Mouse (Mus musculus) liver, embryonic 11.5 days (tissue): Measurements from ENCODE around the gene Pla2g4b. TPM values are rescaled to one million over a fixed set of nuclear protein-coding genes. Genes with fewer than 3 reads are reported as not detected.
A peak's percentile ranks its signal among the peaks of the same experiment; 100 is the strongest.

Experiments used
- ATAC-seq: fragments of 200-750 bp; cut with Nextera tagmentation; replicated peaks from 2 replicates; pipeline ENCODE4 v1.8.0; 2017; ENCODE audit warnings: moderate number of reproducible peaks, mild to moderate bottlenecking, moderate TSS enrichment, moderate library complexity; ENCODE audit not compliant: low FRiP score
- DNase-seq: peaks from one replicate; pipeline ENCODE4 v3.0.0-alpha.2; 2017; ENCODE audit warnings: low spot score
- H3K27ac ChIP-seq: fragments of 300-500 bp; sonication (generic); 2 replicates; pipeline ENCODE4 v1.5.1; 2014; ENCODE audit warnings: mild to moderate bottlenecking, low read depth, low read length, control low read depth
- H3K27me3 ChIP-seq: fragments of 300-500 bp; sonication (generic); replicated peaks from 2 replicates; pipeline ENCODE4 v1.6.1; 2014; ENCODE audit warnings: low read length, mixed read lengths; ENCODE audit not compliant: control insufficient read depth, insufficient read depth
- H3K36me3 ChIP-seq: fragments of 300-500 bp; sonication (generic); 2 replicates; pipeline ENCODE4 v1.6.1; 2014; ENCODE audit warnings: mild to moderate bottlenecking, low read length, moderate library complexity, mixed read lengths; ENCODE audit not compliant: control insufficient read depth, insufficient read depth
- H3K4me1 ChIP-seq: fragments of 300-500 bp; sonication (generic); replicated peaks from 2 replicates; pipeline ENCODE4 v1.6.1; 2014; ENCODE audit warnings: low read length, mixed read lengths; ENCODE audit not compliant: control insufficient read depth, insufficient read depth
- H3K4me2 ChIP-seq: fragments of 300-500 bp; sonication (generic); 2 replicates; pipeline ENCODE4 v1.6.1; 2014; ENCODE audit warnings: mild to moderate bottlenecking, control low read depth, moderate library complexity
- H3K4me3 ChIP-seq: fragments of 300-500 bp; sonication (generic); 2 replicates; pipeline ENCODE4 v1.5.1; 2014; ENCODE audit warnings: low read depth, low read length, control low read depth
- H3K9ac ChIP-seq: fragments of 300-500 bp; sonication (generic); 2 replicates; pipeline ENCODE4 v1.6.1; 2014; ENCODE audit warnings: low read depth, low read length, control low read depth
- H3K9me3 ChIP-seq: fragments of 300-500 bp; sonication (generic); 2 replicates; pipeline ENCODE4 v1.6.1; 2016; ENCODE audit warnings: low read length, inconsistent platforms, mixed read lengths; ENCODE audit not compliant: control insufficient read depth
- WGBS: fragments of 180-500 bp; shearing (Covaris S2); extraction: QIAGEN DNeasy Blood & Tissue Kit; methylation state at CpG from one replicate; pipeline ENCODE4 v1.1.7; 2014; 5-methylcytosine and 5-hydroxymethylcytosine counted together
- polyA plus RNA-seq: library from polyadenylated mRNA; unstranded; fragments of >200 nt; fragmentation: Nextera tagmentation; extraction: Ambion mirVana; gene quantifications from 2 replicates; pipeline ENCODE4 v1.2.1, GENCODE M21; 2014

Gene Pla2g4b
- polyA plus RNA-seq, 1 experiment from 2014 or later, result 2.3 TPM

GRCm38 (mm10) chr2:120062248-120062647 lies 29.0 kb downstream of the Pla2g4b start:
- Histone ChIP-seq H3K9ac (no peak overlapping the region), H3K36me3 (no peaks in the 10 kb centered on the region), H3K4me2 (no peak overlapping the region), H3K4me3 (no peak overlapping the region), H3K4me1 (no peaks in the 10 kb centered on the region), H3K27me3 (0 out of 2 replicates have a peak, but pooled peaks cover 2% of the 10 kb centered on the region), H3K27ac (no peak overlapping the region), H3K9me3 (no peaks in the 10 kb centered on the region)
- DNase-seq (no peak), ATAC-seq (no peak)
- WGBS, result 83% methylated on average over 8 of the region's 8 CpGs

DNA sequence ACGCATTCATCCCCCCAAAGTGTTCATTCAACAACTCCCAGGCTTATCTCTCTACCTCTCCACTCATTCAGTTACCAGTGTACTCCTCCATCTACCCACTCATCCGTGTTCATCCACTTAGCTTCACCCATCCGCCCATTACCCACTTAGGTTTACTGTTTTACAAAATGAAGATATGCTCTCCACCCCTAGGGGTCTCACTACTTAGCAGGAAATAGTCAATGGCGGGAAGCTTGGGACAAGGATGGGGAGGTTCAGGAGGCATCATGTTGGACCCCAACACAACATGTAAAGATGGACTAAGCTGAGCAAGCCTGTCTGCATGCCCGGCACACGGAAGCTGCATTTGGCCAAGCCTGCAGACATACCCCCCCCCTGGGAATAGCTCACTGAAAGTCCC lies 31.4 kb downstream of the Pla2g4b start:
- ATAC-seq, result no peak
- DNase-seq, result no peak
- Histone ChIP-seq H3K4me1 (no peaks in the 10 kb centered on the region), H3K4me2 (no peak overlapping the region), H3K27me3 (0 out of 2 replicates have a peak, but pooled peaks cover 2% of the 10 kb centered on the region), H3K27ac (no peak overlapping the region), H3K4me3 (no peak overlapping the region), H3K9me3 (no peaks in the 10 kb centered on the region), H3K36me3 (no peaks in the 10 kb centered on the region), H3K9ac (no peak overlapping the region)
- 76% methylated on average over 6 of the region's 6 CpGs for WGBS

- Histone ChIP-seq H3K36me3 (no peaks in the 10 kb centered on the region), H3K4me1 (no peaks in the 10 kb centered on the region), H3K9me3 (no peaks in the 10 kb centered on the region), H3K4me2 (no peak overlapping the region), H3K4me3 (no peak overlapping the region), H3K27me3 (0 out of 2 replicates have a peak, but pooled peaks cover 2% of the 10 kb centered on the region), H3K27ac (no peak overlapping the region), H3K9ac (no peak overlapping the region)
- 84% methylated on average over 10 of the region's 10 CpGs for WGBS
- no peak for DNase-seq
- no peak for ATAC-seq
Observed at GRCm38 (mm10) chr2:120065243-120065642, 32.0 kb downstream of the Pla2g4b start.

DNA sequence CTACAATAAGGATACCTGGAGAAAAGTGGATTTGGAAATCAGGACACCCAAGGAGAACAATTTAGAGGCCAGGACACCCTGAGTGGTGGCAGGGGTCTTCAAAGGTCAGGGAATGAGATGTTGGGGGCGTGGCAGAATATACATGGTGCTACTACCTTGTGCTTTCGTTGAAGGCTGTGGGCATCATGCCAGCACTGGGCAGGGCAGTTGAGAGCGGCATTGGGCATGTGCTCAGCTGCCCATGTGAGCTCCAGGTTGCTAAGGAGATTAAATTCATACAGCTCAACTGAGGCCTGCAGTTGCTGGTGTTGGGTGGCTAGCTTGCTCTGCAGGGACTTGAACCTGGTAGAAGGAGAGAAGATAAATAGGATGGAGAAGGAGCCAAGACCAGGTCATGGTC lies 33.0 kb downstream of the Pla2g4b start:
- Histone ChIP-seq H3K4me1 (no peaks in the 10 kb centered on the region), H3K27ac (no peak overlapping the region), H3K36me3 (no peaks in the 10 kb centered on the region), H3K27me3 (0 out of 2 replicates have a peak, but pooled peaks cover 2% of the 10 kb centered on the region), H3K9ac (no peak overlapping the region), H3K4me3 (no peak overlapping the region), H3K9me3 (no peaks in the 10 kb centered on the region), H3K4me2 (no peak overlapping the region)
- ATAC-seq, result no peak
- DNase-seq, result no peak
- WGBS, result 80% methylated on average over 3 of the region's 3 CpGs

DNA sequence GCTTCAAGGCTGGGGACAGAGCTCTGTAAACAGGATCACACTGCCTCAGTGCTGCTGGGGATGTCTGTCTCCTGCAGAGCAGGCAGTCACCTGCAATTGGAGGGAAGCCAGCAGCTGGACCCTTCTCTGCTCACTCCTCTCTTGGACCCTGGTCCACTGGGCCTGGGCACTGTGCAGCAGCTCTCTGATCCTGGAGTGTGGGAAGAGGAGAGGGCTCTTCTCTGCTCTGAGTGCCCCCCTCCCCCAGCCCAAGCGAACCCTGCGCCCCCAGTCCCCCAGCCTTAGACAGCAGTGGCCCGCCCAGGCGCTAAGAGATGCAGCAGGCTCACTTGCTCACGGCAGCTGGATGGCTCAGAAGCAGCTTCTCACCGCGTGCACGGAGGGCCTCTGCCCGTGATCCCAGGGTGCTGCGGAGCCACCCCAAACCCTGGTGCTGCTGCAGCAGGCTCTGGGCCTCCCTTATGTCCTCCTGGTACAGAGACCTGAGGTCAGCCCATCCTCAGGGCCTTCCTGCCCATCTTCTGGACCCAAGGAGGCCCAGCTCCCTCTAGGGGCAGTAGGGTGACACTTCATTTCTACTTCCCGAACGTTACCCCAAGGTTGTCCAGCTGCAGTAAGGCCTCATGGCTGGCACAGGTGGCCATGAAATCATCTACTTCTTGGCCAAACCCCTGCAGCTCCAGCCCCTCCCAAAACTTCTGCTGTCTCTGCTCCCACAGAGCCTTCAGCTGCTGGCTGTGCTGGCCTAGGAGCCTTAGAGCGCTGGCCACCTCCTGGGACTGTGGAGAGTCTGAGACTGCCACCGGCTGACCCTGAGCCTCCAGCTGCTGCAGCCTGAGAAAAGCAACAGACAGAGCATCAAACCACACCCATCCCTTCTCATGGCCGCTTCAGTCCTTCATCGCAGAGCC lies 35.6 kb downstream of the Pla2g4b start:
- ATAC-seq, result no peak
- no peaks in the 10 kb centered on the region for H3K4me1 ChIP-seq
- no peak overlapping the region for H3K9ac ChIP-seq
- no peak for DNase-seq
- H3K4me2 ChIP-seq, result no peak overlapping the region
- H3K27ac ChIP-seq, result no peak overlapping the region
- no peaks in the 10 kb centered on the region for H3K9me3 ChIP-seq
- no peak overlapping the region for H3K4me3 ChIP-seq
- H3K36me3 ChIP-seq, result no peaks in the 10 kb centered on the region
- 42% methylated on average over 16 of the region's 16 CpGs for WGBS
- H3K27me3 ChIP-seq, result 0 out of 2 replicates have a peak, but pooled peaks cover 2% of the 10 kb centered on the region

DNA sequence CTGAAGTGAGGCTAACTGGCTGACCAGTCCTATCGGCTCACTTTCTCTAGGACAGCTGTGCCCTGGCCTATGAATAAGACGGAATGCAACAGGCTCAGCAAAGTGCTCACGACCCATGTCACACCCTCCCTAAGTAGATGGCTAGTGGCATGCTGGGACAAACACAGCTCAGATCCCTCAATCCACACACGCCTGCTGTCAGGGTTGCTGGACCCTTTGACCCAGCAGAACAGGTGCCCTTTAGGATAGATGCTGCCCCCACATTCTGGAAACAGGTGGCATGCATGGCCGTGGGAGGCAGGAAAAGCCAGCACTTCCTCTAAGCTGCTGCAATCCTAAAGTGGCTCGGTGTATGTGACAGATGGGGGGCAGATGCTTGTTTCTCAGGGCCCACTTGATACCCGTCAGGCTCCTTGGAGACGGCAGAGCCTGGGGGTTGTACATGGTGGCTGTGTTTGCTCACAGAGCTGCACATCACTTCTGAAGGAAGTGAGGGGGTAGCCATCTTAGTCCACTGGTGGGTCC lies 36.3 kb downstream of the Pla2g4b start:
- Histone ChIP-seq H3K9ac (no peak overlapping the region), H3K27ac (no peak overlapping the region), H3K27me3 (peaks cover 2% of the 10 kb centered on the region; the same call in 1 of the 2 replicates), H3K36me3 (no peaks in the 10 kb centered on the region), H3K4me3 (no peak overlapping the region), H3K9me3 (no peaks in the 10 kb centered on the region), H3K4me2 (no peak overlapping the region), H3K4me1 (no peaks in the 10 kb centered on the region)
- ATAC-seq, result no peak
- WGBS, result 75% methylated on average over 8 of the region's 8 CpGs
- no peak for DNase-seq

- Histone ChIP-seq H3K9ac (no peak overlapping the region), H3K4me2 (no peak overlapping the region), H3K4me1 (peaks cover 7% of the 10 kb centered on the region; the same call in 1 of the 2 replicates), H3K27me3 (peaks cover 28% of the 10 kb centered on the region), H3K9me3 (no peaks in the 10 kb centered on the region), H3K27ac (no peak overlapping the region), H3K4me3 (no peak overlapping the region), H3K36me3 (no peaks in the 10 kb centered on the region)
- ATAC-seq (no peak), DNase-seq (no peak)
- WGBS, result 84% methylated on average over 4 of the region's 4 CpGs
Observed at GRCm38 (mm10) chr2:120074096-120074495, 40.9 kb downstream of the Pla2g4b start.

GRCm38 (mm10) chr2:120076076-120076705 lies 43.0 kb downstream of the Pla2g4b start:
- H3K9ac ChIP-seq, result no peak overlapping the region
- peaks cover 7% of the 10 kb centered on the region; the same call in 1 of the 2 replicates for H3K4me1 ChIP-seq

More at GRCm38 (mm10) chr2:120076076-120076705, 43.0 kb downstream of the Pla2g4b start:
- peak; percentile 61 for DNase-seq
- Histone ChIP-seq H3K36me3 (no peaks in the 10 kb centered on the region), H3K27ac (no peak overlapping the region), H3K4me2 (peak overlapping the region; percentile 68), H3K9me3 (no peaks in the 10 kb centered on the region), H3K4me3 (peak overlapping the region; percentile 37), H3K27me3 (peaks cover 28% of the 10 kb centered on the region)
- ATAC-seq, result no peak
- WGBS, result 4% methylated on average over 36 of the region's 36 CpGs
